Mouse (Mus musculus) urinary bladder, postnatal 10 days (tissue): ENCODE data around the gene C8b.

Experiments used
- DNase-seq: peaks from one replicate; pipeline ENCODE4 v3.0.0; 2022; ENCODE audit warnings: low spot score

Gene C8b

DNA sequence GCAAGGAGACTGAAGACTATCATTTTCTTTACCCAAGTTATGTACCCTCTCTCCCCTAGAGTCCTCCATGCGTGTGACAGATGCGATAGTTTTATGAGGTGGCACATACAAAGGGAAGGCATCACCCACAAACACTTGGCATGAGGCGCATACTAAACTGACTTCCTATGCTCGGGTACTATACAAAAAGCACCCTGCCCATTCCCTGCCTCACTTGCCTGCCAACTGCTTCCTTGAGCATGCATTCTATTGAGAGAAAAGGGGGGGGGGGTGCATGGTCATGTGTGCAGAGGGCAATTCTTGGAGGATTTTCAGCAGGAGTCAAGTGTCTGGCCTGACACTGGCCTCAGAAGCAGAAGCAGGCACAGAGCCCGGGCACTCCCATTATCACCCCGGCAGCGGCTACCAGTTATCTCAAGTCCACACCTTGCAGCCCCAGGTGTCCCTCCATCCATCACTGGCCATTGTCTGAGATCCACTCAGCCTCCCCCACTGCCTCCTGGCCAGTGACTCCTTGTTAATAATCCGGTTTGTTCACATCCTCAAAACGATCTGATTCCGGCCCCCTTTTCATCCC, 44.7 kb downstream of the C8b start:
- no peak for DNase-seq

DNA sequence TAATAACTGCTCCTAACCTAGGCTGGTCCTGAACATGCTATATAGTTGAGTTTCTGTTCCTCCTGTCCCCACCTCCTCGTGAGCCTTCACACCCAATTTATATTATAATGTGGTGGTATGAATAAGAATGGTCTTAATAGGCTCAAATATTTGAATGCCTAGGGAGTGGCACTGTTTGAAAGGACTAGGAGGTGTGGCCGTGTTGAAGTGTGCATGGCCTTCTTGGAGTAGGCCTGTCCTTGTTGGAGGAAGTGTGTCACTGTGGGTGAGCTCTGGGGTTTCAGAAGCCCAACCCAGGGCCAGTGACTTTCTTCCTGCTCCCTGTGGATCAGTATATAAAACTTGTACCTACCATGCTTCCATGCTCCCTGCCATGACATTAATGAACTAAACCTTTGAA, 47.5 kb downstream of the C8b start:
- DNase-seq = no peak

DNA sequence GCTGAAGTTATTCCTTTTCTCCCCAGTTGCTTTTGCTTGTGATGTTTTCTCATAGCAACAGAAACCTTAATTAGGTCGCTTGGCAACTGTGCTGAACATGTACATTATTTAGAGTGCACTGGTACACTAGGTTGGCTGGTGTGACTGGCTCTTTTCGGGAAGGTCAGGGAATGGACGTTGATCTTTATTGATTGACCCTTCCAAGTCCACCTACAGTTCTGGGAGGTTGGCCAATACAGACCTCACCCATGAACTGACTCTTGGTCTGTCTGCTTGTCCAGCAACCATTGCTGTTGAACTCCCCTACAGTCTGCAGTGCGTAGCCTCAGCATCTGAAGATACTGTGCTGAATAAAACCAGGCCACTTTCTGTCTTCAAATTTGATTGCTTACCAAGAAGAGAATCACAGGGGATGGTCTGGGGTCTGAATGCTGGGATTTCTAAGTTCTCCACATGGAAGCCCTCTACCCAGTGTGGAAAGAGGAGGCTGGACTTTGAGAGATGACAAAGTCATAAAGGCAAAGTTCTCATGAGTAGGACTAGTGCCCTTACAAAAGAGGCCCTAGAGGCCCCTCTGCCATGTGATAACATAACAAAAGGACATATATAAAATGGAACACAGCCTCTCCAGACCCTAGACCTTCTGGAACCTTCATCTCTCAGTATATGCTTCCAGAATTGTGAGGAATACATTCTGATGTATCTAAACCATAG, 50.6 kb downstream of the C8b start:
- DNase-seq = no peak

DNA sequence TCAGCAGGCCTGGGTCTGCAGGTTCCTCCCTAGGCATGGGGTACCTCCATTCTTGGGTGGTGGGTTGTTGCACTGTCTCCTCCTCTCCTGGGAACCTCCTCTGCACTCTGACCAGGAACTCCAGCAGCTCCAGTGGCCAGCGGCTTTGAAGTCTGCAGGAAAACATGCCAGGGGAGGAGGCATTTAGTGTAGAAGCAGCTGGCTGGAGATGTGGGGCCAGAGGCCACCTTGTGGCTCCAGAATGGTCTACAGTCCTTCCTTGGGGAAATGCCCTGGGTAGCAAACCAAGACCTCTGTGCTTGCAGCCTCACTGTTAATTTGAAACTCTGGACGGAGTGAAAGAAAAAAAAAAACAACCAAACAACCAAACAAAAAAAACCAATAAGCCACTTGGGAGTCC, 51.4 kb downstream of the C8b start:
- DNase-seq = no peak

DNA sequence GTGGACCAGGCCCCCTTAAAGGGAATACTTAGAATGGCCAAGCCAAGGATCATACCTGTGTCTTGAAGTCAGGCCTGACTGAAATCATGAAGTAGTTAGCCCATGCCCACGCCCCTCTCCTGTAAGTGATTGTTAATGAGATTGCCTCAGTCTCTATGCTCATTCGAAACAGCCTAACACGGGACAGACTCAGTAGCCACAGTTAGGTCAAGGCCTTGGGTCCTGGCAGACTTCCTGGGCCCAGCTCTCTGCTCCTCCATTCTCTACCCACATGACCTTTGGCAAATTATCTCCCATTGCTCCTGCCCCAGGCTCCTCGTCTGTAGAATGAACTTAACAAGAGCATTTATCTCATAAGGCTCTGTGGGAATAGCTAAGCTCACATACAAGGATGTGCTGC, 52.9 kb downstream of the C8b start:
- DNase-seq = no peak

DNA sequence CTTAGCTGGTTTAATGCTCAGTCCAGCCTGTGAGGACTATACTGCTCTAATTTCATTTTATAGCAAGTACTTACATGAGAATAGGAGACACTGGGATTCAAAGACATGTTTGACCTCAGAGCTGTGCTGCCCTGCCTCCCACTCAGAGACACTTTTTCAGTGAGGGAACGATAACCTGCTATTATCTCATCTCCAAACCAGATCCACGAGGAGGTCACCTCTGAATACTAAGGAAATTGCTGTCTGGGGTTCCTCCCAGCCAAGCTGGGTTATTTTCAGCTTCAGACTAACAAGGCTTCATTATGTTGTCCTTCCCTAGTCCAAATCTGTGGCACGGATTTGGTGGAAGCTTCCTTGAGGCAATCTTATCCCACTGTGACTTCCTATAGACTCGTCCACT, 53.8 kb downstream of the C8b start:
- DNase-seq = no peak

- no peak for DNase-seq
Measured at GRCm38 (mm10) chr4:104823597-104824101, 57.5 kb downstream of the C8b start.

DNA sequence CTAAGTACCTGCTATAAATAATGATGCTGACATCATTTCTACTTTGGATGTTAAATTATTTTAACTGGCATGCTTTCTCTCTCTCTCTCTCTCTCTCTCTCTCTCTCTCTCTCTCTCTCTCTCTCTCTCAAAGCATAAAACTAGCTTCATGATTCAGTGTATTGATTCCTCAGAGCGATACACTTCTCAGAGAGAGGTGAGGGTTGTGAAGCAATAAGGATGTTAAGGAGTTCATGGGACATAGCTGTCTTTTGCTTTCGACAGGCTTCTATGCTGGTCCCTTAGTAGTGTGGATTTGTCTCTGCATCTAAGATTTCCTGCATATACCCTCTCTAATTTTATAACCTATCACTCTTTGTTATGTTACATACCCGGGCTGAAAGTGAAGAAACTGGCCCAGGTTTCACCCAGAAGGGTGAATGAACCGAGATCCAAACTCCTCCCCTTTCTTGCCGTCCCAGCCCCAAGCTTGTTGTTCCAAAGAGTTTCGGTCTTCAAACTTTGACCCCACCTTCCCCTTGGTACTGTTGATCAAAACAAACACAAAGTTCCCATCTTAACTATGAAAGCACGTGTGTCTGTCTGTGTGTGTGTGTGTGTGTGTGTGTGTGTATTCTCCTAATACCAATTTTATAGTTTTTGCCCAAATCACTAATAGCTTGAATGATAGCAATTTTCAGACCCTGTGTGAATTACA, 58.4 kb downstream of the C8b start:
- DNase-seq = no peak

- DNase-seq = no peak
Measured at GRCm38 (mm10) chr4:104828939-104829338, 62.8 kb downstream of the C8b start.

DNA sequence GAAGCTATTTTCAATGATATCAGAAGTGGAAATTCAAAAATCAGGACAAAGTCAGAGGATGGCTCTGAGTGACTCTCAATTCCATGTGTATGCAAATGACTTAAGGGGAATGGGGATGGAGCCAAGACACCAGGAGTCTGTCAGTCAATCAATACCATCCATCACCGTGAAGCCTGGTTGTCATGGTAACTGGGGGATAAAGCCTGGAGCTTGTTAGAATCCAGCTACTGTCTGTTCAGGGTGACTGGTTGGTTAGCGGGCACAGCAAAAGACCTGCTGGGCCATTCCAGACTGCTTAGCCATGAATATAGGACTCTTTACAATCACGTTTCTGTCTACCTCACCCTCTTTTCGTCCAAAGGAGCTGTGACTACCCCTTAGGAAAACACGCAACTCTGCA, 69.0 kb downstream of the C8b start:
- DNase-seq = no peak

GRCm38 (mm10) chr4:104838342-104838741, 72.2 kb downstream of the C8b start:
- no peak for DNase-seq

GRCm38 (mm10) chr4:104842204-104842603, 76.1 kb downstream of the C8b start:
- no peak for DNase-seq

DNA sequence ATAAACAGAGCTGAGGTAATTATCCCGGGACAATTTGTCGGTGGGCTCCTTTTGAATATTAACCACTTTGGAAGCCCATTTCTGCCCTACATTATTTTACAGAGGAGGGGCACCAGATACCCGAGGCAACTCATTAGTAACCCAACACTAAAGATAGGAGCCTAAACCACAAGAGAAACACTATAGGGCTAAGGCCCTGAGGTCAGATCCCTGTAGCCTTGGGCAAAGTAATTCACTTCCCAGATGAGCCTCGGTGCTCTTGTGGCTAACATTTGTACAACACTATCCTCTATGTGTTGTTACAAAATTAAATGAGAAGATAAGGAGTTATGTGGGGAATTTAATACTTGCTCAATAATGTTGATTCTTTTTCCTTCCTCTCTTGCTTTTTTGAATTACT, 77.4 kb downstream of the C8b start:
- no peak for DNase-seq
